Mouse (Mus musculus): ENCODE measurements at regions not wholly inside any gene's neighbourhood (a gene's known extent, or its start where the extent isn't known, plus 50 kb on each side); places are given as distances from the start of the nearest gene placed in this dataset.

- intact Hi-C loops (cut with DNase I) = no loop called here
- peak; percentile 19 to 31 for DNase-seq
Measured at GRCm38 (mm10) chr9:43593236-43593635, 150.5 kb upstream of the Nectin1 start.

DNA sequence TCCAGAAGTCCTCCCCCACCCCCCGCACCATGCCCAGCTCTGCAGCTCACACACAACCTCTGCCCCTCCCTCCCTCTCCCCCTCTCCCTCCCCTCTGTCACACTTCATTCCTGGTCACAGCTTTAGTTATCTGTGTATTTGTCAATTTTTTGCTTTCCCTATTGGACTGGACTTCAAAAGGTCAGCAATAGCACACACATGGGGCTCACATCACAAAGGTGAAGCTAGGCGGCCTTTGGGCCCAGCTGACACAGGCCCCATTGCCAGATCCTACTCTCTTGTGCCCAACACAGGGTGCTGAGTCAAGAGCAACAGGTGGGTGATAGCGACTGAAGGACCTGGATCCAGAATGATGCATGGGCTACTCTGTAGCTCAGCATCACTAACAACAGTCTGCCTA, 149.0 kb upstream of the Nectin1 start:
- intact Hi-C loops (cut with DNase I) = no loop called here
- DNase-seq = no peak

DNA sequence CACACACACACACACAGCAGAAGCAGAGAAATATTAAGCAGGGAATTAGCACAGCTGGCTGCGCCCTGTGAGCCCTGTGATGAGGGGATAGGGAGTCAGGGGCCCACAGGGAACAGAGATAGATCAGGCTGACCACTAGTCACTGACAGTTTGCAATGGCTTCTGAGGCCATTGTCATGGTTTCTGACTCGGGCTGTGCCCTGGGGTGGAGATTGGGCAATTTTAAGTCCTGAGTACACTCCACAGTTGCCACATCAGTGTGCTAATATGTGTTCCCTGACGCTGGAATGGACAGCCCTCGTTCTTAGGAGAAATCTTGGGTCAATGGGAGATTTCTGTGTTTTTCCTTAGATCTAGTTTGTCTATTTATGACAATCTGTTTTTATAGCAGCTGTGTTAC, 148.3 kb upstream of the Nectin1 start:
- no peak for DNase-seq
- intact Hi-C loops (cut with DNase I) = no loop called here

- intact Hi-C loops (cut with DNase I) = no loop called here
- DNase-seq = no peak
Measured at GRCm38 (mm10) chr9:43600396-43600795, 143.4 kb upstream of the Nectin1 start.

DNA sequence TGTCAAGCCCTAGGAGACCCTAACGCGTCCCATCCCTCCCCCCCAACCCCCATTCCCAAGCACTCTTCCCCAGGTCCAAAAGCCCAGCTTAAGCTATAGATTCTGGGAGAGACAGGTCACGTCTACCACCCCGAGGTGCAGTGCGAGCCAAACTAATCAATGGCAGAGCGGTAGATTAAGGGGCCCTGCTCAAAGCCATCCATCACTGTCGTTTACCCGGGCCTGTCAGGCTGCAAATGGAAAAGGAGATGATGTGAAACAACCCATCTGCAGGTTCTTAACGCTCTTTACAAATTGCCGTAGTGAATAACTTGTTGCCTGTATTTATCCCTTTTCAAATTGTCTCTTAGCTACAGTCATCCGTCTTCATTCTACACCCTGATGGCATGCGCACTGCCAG, 126.2 kb upstream of the Nectin1 start:
- no peak for DNase-seq
- intact Hi-C loops (cut with DNase I) = no loop called here

- no peak for DNase-seq
- intact Hi-C loops (cut with DNase I) = no loop called here
Measured at GRCm38 (mm10) chr9:43627558-43627957, 116.2 kb upstream of the Nectin1 start.

DNA sequence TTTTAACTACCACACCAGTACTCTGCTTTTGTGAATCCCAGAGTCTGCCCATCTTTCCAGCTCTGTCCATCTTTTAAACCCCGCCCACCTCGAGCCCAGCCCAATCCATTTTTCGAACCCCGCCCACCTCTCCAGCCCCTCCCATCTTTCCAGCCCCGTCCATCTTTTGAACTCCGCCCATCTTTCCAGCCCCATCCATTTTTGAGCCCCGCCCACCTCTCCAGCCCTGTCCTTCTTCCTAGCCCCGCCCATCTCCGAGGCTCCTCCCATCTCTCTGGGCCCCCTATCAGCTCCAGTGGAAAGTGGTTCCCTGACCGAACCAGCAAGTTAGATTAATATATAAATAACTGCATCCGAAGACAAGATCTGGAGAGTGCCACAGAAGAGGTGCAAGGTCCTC, 115.0 kb upstream of the Nectin1 start:
- DNase-seq = no peak
- intact Hi-C loops (cut with DNase I) = no loop called here

DNA sequence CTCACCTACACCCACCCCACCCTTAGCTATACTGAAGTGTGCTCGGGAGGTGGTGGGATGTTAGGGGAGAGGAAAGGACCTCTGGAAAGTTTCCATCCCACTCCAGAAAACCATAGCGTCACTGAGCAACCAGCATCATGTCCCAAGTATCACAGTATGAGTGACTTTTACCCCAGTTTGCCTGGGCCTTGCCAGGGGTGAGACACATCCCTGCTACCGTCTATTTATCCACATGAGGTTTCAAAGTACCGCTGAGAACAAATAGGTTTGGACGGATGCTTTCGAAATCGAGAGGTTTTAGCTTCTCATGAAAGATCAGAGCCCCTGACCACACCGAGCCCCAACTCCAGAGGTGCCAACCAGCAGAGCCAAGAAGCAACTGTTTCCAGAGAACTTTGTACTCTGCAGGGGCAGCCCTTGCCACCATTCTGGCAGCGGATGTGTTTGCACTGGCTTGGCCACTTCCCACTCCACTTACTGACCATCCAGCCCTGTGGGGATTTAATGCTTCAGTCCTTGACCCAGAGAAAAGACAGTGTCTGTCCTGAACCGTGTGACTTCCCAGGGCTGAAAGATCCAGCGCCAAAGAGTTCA, 107.3 kb upstream of the Nectin1 start:
- intact Hi-C loops (cut with DNase I) = no loop called here
- DNase-seq = no peak

DNA sequence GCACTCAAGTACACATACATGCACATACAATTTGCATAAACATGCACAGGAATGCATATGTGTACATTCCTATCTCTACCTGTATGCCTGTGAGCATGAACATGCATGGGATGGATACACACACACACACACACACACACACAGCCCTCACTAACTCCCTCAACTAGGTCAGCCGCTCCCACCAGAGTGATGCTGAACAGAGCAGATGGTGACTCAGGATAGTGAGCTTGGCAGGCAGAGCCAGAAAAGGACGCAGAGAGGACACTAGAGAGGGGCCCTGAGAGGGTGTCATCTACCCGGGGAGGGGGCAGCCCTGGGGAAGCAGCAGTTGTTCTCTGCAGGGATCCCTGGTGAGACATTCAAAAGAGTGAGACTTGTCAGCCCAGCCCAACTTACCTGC, 85.6 kb upstream of the Nectin1 start:
- intact Hi-C loops (cut with DNase I) = no loop called here
- no peak for DNase-seq

DNA sequence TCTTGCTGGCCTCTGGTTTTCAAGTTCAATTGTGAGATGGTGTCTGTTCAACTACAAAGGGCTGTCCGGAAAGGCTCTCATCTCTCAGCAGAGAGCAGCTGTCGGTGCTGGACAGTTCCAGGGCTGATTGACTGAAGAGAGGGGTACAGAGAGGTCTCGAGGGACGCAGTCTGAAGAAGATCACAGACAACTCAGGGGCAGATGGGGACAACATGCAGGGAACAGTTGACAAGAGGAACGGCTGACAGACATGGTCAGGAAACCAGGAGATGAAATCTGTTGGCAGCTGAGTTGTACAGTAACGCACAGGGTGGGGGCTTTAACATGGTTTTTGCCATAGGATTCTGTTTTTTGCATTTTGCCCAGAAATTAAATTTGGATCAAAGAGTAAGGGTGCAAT, 84.5 kb upstream of the Nectin1 start:
- intact Hi-C loops (cut with DNase I) = no loop called here
- no peak for DNase-seq

- intact Hi-C loops (cut with DNase I) = no loop called here
- no peak for DNase-seq
Measured at GRCm38 (mm10) chr9:43660151-43660550, 83.6 kb upstream of the Nectin1 start.

DNA sequence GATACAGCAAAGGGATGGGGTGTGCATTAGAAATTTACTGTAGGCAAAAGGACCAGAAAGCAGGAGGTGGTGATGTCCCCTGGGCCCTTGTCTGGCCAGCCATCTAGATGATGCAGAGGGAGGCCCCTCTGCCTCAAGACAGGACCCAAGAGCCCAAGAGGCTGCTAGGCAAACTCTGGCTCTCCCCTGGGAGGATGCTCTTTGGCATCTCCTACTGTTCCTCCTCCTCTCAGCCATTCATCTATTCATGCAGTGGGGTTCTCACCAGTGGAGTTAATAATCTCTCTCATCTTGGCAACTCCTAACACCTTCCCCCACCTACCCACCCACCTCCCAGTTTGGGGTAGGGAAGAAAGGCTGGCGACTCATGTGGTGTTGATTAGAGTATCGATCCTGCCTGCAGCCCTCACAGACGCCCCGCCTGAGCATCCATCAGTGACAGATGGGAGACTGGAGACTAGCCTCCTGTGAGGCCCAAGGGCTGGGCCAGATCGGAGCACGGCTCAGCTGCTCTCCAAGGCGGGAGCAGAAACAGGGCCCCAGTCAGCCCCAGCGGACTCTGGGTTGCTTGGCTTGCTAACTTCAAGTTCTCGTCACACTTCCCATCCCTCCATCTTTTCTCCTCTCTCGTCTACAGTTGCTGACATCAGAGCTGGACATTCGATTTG, 82.8 kb upstream of the Nectin1 start:
- intact Hi-C loops (cut with DNase I) = no loop called here
- no peak for DNase-seq

DNA sequence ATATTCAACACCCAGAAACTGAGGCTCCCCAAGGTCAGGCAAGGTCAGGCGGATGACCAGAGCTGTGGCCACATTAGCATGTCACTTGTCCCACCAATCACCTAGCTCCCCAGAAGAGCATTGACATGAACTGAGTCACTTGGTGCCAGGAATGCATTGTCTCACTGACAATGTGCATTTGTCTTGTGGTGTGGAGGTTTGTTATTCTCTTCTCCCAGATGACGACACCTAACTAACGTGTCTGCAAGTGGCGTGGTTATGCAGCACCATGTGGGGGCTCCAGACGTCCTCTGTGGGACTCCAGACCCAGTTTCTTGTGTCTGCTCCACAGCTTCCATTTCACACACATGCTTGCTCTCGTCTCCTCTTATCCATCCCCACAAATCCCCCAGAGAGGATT, 82.1 kb upstream of the Nectin1 start:
- intact Hi-C loops (cut with DNase I) = no loop called here
- DNase-seq = no peak

DNA sequence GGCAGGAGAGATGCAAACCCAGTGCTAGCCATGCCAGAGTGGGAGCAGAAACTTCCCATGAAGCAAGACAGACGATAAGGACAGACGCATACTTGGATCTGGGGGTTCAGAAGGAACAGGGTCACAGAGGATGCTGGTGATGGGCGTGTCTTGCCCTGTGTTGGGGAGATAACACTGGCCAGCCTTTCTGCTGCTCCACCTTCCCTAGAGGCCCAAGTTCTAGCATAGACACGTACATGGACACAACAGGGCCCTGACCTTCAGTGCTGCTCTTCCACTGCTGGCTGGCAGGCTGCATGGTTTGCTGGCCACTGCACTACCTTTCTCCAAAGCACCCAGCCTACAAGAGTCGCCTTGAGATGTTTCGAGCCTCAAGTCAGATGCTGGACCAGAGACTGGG, 76.4 kb upstream of the Nectin1 start:
- intact Hi-C loops (cut with DNase I) = no loop called here
- no peak for DNase-seq

GRCm38 (mm10) chr9:43667974-43668373, 75.8 kb upstream of the Nectin1 start:
- intact Hi-C loops (cut with DNase I) = no loop called here
- DNase-seq = no peak

DNA sequence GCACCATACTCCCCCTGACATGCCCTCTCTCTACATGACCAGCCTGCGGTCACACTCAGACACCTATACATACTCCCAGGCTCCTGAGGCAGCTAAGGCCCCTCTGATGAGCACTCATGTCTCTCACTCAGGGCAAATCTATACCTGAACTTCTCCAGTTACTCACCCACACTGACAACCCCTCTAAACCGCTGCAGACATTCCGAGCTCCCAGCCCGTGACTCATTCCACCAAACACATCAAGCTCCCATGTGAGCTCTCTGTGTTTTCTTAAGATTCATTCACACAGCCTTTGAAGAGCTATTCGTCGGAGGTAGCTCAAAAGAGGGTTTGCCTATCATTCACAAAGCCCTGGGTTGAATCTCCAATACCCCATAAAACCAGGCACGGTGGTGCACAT, 75.1 kb upstream of the Nectin1 start:
- intact Hi-C loops (cut with DNase I) = no loop called here
- no peak for DNase-seq

GRCm38 (mm10) chr9:43670563-43670962, 73.2 kb upstream of the Nectin1 start:
- intact Hi-C loops (cut with DNase I) = no loop called here
- DNase-seq = no peak

DNA sequence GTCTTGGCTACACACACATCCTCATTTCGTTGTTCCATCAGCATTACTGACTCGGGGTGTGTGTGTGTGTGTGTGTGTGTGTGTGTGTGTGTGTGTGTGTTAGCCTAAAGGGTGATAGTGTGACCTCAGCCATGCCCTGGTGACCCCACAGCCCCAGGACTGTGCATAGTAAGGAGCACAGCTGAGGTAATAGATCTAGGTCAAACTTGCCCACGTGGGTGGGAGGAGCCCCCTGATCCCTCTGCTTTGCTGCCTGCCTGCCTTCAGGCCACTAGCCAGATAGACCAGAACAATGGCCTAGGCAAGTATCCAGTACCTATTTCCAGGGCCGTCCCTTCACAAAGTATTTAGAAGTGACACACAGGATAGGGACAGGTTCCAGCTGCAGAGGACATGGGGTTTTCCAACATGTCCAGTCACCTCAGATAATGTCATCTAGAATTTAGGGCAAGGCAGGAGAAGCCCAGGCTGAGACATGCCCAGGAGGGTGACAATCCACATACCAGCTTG, 70.6 kb upstream of the Nectin1 start:
- DNase-seq = peak; percentile 15 to 21

DNA sequence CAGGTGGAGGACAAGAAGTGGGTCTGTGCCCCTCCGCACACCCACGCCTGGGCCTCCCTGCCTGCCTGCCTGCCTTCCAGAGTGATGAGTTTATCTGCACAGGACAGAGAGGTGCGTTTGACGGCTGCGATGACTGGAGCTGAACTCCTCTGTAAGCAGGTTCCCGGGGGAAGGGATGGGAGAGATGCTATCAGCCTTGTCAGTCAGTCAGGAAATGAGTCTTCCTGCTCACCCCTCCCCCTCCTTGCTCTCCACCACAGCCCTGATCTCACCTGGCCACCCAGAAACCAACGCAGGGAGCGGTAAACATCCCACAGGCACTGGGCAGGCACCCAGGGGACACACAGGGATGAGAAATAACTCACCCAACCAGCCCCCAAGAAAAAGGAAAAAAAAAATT, 69.5 kb upstream of the Nectin1 start:
- DNase-seq = no peak
- intact Hi-C loops (cut with DNase I) = no loop called here

More for the DNA sequence above, 70.6 kb upstream of the Nectin1 start:
- intact Hi-C loops (cut with DNase I) = no loop called here

GRCm38 (mm10) chr9:43676011-43676410, 67.8 kb upstream of the Nectin1 start:
- intact Hi-C loops (cut with DNase I) = no loop called here
- DNase-seq = no peak

- DNase-seq = no peak
- intact Hi-C loops (cut with DNase I) = no loop called here
Measured at GRCm38 (mm10) chr9:43679331-43679730, 64.5 kb upstream of the Nectin1 start.

- intact Hi-C loops (cut with DNase I) = no loop called here
- DNase-seq = no peak
Measured at GRCm38 (mm10) chr9:43681317-43681716, 62.5 kb upstream of the Nectin1 start.

DNA sequence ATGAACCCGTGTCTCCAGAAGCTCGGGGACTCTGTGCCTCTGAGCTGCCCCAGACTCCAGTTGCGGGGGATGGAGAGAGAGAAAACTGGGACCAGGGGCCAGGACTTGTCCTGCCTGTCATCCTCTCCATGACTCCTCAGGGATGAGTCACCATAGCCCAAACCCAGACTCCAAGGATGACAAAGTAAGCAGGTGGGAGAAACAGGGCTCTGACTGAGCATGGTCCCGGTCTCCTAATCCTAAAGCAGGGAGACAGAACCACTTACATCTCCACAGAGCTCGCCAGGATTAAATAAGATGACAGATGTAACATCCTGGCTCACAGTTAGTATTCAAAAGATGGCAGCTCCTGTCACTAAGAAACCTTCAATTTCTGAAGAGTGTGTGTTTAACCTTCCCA, 61.7 kb upstream of the Nectin1 start:
- intact Hi-C loops (cut with DNase I) = no loop called here

More for the DNA sequence above, 61.7 kb upstream of the Nectin1 start:
- DNase-seq = no peak
